Mouse (Mus musculus): Measurements from ENCODE around the gene Sspn. TPM values are rescaled to one million over a fixed set of nuclear protein-coding genes. Genes with fewer than 3 reads are reported as not detected.

Gene Sspn
- polyA plus RNA-seq, 2 experiments, result 8.7 to 13.3 TPM

- no peak overlapping the region for H3K4me2 ChIP-seq (replicated peaks; ENCODE audit: low read depth, low read length, severe bottlenecking)
- no peaks in the 10 kb centered on the region for H3K27me3 ChIP-seq (ENCODE audit: control insufficient read depth, insufficient read depth, low read length)
- H3K27ac ChIP-seq (replicated peaks; ENCODE audit: low read depth, low read length), result no peak overlapping the region
- peaks cover 6% of the 10 kb centered on the region for H3K4me1 ChIP-seq (ENCODE audit: control insufficient read depth, insufficient read depth, low read length)
- DNase-seq (ENCODE audit: low spot score) (no peak), ATAC-seq (ENCODE audit: low FRiP score, low read depth) (no peak)
- TF ChIP-seq POLR2A (IDR thresholded peaks at IDR 0.05; ENCODE audit: borderline replicate concordance, extremely low read depth, insufficient read depth, insufficient read length), result no peak
- H3K36me3 ChIP-seq (ENCODE audit: control insufficient read depth, insufficient read depth, low read length), result no peaks in the 10 kb centered on the region
- WGBS, result 67% methylated on average over 5 of the region's 5 CpGs
- H3K4me3 ChIP-seq (replicated peaks; ENCODE audit: low read length), result no peak overlapping the region
- H3K9ac ChIP-seq (ENCODE audit: low read depth, low read length, severe bottlenecking), result no peak overlapping the region
- no peaks in the 10 kb centered on the region for H3K9me3 ChIP-seq (ENCODE audit: control insufficient read depth, low read length)
Observed at GRCm38 (mm10) chr6:145973356-145973755, 41.9 kb downstream of the Sspn start.

- H3K27ac ChIP-seq (replicated peaks; ENCODE audit: low read depth, low read length), result no peak overlapping the region
- ATAC-seq (ENCODE audit: low FRiP score, low read depth), result no peak
- no peaks in the 10 kb centered on the region for H3K36me3 ChIP-seq (ENCODE audit: control insufficient read depth, insufficient read depth, low read length)
- no peaks in the 10 kb centered on the region for H3K4me1 ChIP-seq (ENCODE audit: control insufficient read depth, insufficient read depth, low read length)
- no peak overlapping the region for H3K9ac ChIP-seq (ENCODE audit: low read depth, low read length, severe bottlenecking)
- no peak for TF ChIP-seq POLR2A (IDR thresholded peaks at IDR 0.05; ENCODE audit: borderline replicate concordance, extremely low read depth, insufficient read depth, insufficient read length)
- no peaks in the 10 kb centered on the region for H3K27me3 ChIP-seq (ENCODE audit: control insufficient read depth, insufficient read depth, low read length)
- DNase-seq (ENCODE audit: low spot score), result no peak
- no peak overlapping the region for H3K4me3 ChIP-seq (replicated peaks; ENCODE audit: low read length)
- H3K9me3 ChIP-seq (ENCODE audit: control insufficient read depth, low read length), result no peaks in the 10 kb centered on the region
- H3K4me2 ChIP-seq (replicated peaks; ENCODE audit: low read depth, low read length, severe bottlenecking), result no peak overlapping the region
- WGBS, result 80% methylated on average over 7 of the region's 7 CpGs
Observed at GRCm38 (mm10) chr6:145974766-145975165, 43.3 kb downstream of the Sspn start.

GRCm38 (mm10) chr6:145977344-145977743 lies 45.9 kb downstream of the Sspn start:
- no peak for TF ChIP-seq POLR2A (IDR thresholded peaks at IDR 0.05; ENCODE audit: borderline replicate concordance, extremely low read depth, insufficient read depth, insufficient read length)
- Histone ChIP-seq H3K4me2 (replicated peaks; ENCODE audit: low read depth, low read length, severe bottlenecking) (no peak overlapping the region), H3K9ac (ENCODE audit: low read depth, low read length, severe bottlenecking) (no peak overlapping the region), H3K27me3 (ENCODE audit: control insufficient read depth, insufficient read depth, low read length) (no peaks in the 10 kb centered on the region), H3K27ac (replicated peaks; ENCODE audit: low read depth, low read length) (no peak overlapping the region), H3K4me1 (ENCODE audit: control insufficient read depth, insufficient read depth, low read length) (no peaks in the 10 kb centered on the region), H3K36me3 (ENCODE audit: control insufficient read depth, insufficient read depth, low read length) (no peaks in the 10 kb centered on the region), H3K4me3 (replicated peaks; ENCODE audit: low read length) (no peak overlapping the region), H3K9me3 (ENCODE audit: control insufficient read depth, low read length) (no peaks in the 10 kb centered on the region)
- DNase-seq (ENCODE audit: low spot score), result no peak
- ATAC-seq (ENCODE audit: low FRiP score, low read depth), result no peak
- 89% methylated on average over 3 of the region's 3 CpGs for WGBS

GRCm38 (mm10) chr6:145977771-145978450 lies 46.5 kb downstream of the Sspn start:
- no peak overlapping the region for H3K27ac ChIP-seq (replicated peaks; ENCODE audit: low read depth, low read length)
- no peaks in the 10 kb centered on the region for H3K4me1 ChIP-seq (ENCODE audit: control insufficient read depth, insufficient read depth, low read length)
- H3K9ac ChIP-seq (ENCODE audit: low read depth, low read length, severe bottlenecking), result no peak overlapping the region
- H3K4me3 ChIP-seq (replicated peaks; ENCODE audit: low read length), result no peak overlapping the region
- H3K9me3 ChIP-seq (ENCODE audit: control insufficient read depth, low read length), result no peaks in the 10 kb centered on the region
- H3K27me3 ChIP-seq (ENCODE audit: control insufficient read depth, insufficient read depth, low read length), result no peaks in the 10 kb centered on the region
- 70% methylated on average over 8 of the region's 8 CpGs for WGBS
- H3K36me3 ChIP-seq (ENCODE audit: control insufficient read depth, insufficient read depth, low read length), result no peaks in the 10 kb centered on the region
- DNase-seq (ENCODE audit: low spot score), result no peak
- ATAC-seq (ENCODE audit: low FRiP score, low read depth), result no peak
- H3K4me2 ChIP-seq (replicated peaks; ENCODE audit: low read depth, low read length, severe bottlenecking), result no peak overlapping the region
- TF ChIP-seq POLR2A (IDR thresholded peaks at IDR 0.05; ENCODE audit: borderline replicate concordance, extremely low read depth, insufficient read depth, insufficient read length), result no peak

- Histone ChIP-seq H3K4me3 (replicated peaks; ENCODE audit: low read length) (no peak overlapping the region), H3K27me3 (ENCODE audit: control insufficient read depth, insufficient read depth, low read length) (no peaks in the 10 kb centered on the region), H3K4me1 (ENCODE audit: control insufficient read depth, insufficient read depth, low read length) (no peaks in the 10 kb centered on the region), H3K4me2 (replicated peaks; ENCODE audit: low read depth, low read length, severe bottlenecking) (no peak overlapping the region), H3K9ac (ENCODE audit: low read depth, low read length, severe bottlenecking) (no peak overlapping the region), H3K36me3 (ENCODE audit: control insufficient read depth, insufficient read depth, low read length) (no peaks in the 10 kb centered on the region), H3K9me3 (ENCODE audit: control insufficient read depth, low read length) (no peaks in the 10 kb centered on the region), H3K27ac (replicated peaks; ENCODE audit: low read depth, low read length) (no peak overlapping the region)
- no peak for DNase-seq (ENCODE audit: low spot score)
- no peak for ATAC-seq (ENCODE audit: low FRiP score, low read depth)
- TF ChIP-seq POLR2A (IDR thresholded peaks at IDR 0.05; ENCODE audit: borderline replicate concordance, extremely low read depth, insufficient read depth, insufficient read length), result no peak
- 89% methylated on average over 8 of the region's 8 CpGs for WGBS
Observed at GRCm38 (mm10) chr6:145981074-145981473, 49.6 kb downstream of the Sspn start.
